Mouse (Mus musculus): ENCODE results near the gene Psip1.
A peak's percentile ranks its signal among the peaks of the same experiment; 100 is the strongest.

DNA sequence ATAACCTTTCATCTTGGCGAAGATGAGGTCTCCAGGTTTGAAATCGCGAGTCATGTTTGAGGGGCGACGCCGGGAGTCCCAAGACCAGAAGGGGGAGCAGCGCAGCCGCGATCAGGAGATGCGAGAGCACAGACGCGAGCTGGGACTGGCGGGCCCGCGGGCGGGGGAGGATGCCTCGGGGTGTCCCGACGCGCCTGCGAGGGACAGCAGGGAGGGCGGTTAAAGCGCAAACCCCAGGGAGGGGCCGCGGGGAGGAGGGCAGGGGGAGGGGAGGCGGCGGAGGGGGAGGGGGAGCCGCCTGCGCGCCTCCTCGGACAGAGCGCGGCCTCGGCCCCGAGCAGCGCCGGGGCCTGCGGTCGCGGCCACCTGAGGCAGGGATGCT lies 533 bp downstream of the Psip1 start:
- TF ChIP-seq TCF12 (IDR thresholded peaks at IDR 0.05; ENCODE audit: insufficient read depth, poor library complexity, severe bottlenecking) (no peak), POLR2A (IDR thresholded peaks at IDR 0.05; ENCODE audit: insufficient read length, low read depth) (peak; percentile 46), MAX (IDR thresholded peaks at IDR 0.05; ENCODE audit: low read depth) (no peak), MYOD1 (IDR thresholded peaks at IDR 0.05; ENCODE audit: control insufficient read depth in 1 of 3, insufficient read length in 2 of 3, low read depth in 2 of 3) (no peak), USF1 (IDR thresholded peaks at IDR 0.05; ENCODE audit: low read depth) (no peak), MYOG (IDR thresholded peaks at IDR 0.05; ENCODE audit: control insufficient read depth in 1 of 3, insufficient read depth in 1 of 3, insufficient read length in 2 of 3, low read depth in 2 of 3) (peak in 1 of 3 experiments; percentile 18), CEBPB (IDR thresholded peaks at IDR 0.05; ENCODE audit: insufficient read depth, poor library complexity, severe bottlenecking) (no peak), SRF (IDR thresholded peaks at IDR 0.05; ENCODE audit: control insufficient read depth, insufficient read length, low read depth) (no peak), POLR2AphosphoS2 (IDR thresholded peaks at IDR 0.05; ENCODE audit: insufficient read length, low read depth) (no peak)

Measured in myocyte (in vitro differentiated cells).